8 mouse cellular contexts compared by ENCODE assay signal in genomic region chr2:31572051-31572914, GRCm38 (mm10). TPM values are rescaled to one million over a fixed set of nuclear protein-coding genes. Genes with fewer than 3 reads are reported as not detected.
A peak's percentile ranks its signal among the peaks of the same experiment; 100 is the strongest.
DNase-seq lines count a peak whose midpoint lies in the region; ATAC-seq lines count a peak whose summit lies in the region.

Gene Fubp3 (plus strand): TSS chr2:31572651.

- peak within 1 kb of the TSS; percentile 90 for H3K27ac ChIP-seq in hindbrain, embryonic 12.5 days

- 0 out of 2 replicates have a peak, but pooled peaks cover 4% of the 10 kb centered on the region for H3K27me3 ChIP-seq in hindbrain, embryonic 12.5 days

- peak; percentile 97 for ATAC-seq in hindbrain, embryonic 12.5 days (ENCODE audit: low FRiP score)

- peak within 1 kb of the TSS; percentile 89 for H3K4me2 ChIP-seq in hindbrain, embryonic 12.5 days (replicated peaks)

- peak; percentile 96 for DNase-seq in NIH3T3 (ENCODE audit: low read depth)
- peak; percentile 94 to 96 for DNase-seq in cerebellum, postnatal 10 days
- peak; percentile 84 to 86 for DNase-seq in frontal cortex, postnatal 10 days (ENCODE audit: low spot score in 2 of 2)
- DNase-seq in layer of hippocampus, postnatal 14 days (ENCODE audit: low spot score in 2 of 2) = peak; percentile 83 to 93
- DNase-seq in lung, postnatal 14 days = peak; percentile 91
- DNase-seq in retina, adult 2 months (ENCODE audit: low read depth, low spot score) = peak; percentile 75
- peak; percentile 78 to 83 for DNase-seq in thymus, postnatal 36 days

- H3K4me3 ChIP-seq in hindbrain, embryonic 12.5 days = peak within 1 kb of the TSS; percentile 100

- peaks cover 10% of the 10 kb centered on the region; the same call in 1 of the 2 replicates for H3K36me3 ChIP-seq in hindbrain, embryonic 12.5 days

- peaks cover 21% of the 10 kb centered on the region for H3K4me1 ChIP-seq in hindbrain, embryonic 12.5 days

- 1% methylated on average over 51 of the region's 51 CpGs for WGBS in hindbrain, embryonic 12.5 days

- H3K9ac ChIP-seq in hindbrain, embryonic 12.5 days = peak within 1 kb of the TSS; percentile 98

- H3K9me3 ChIP-seq in hindbrain, embryonic 12.5 days (replicated peaks) = no peaks in the 10 kb centered on the region

RNA-seq across cellular contexts. Expression of gene Fubp3, which starts in this region (rescaled TPM):
- polyA plus RNA-seq in hindbrain, embryonic 12.5 days (2016; fragmentation: Nextera tagmentation; extraction: Ambion mirVana) = 86.0 and 96.8 TPM in 2 replicates
- total RNA-seq in layer of hippocampus, postnatal 14 days (2021) = 10 to 100 TPM; 49.8 to 50.3 TPM

Comparison
In these comparisons a context has a peak if more than half of its experiments do, and no peak if none do; other contexts are left out.
1. Peak in every context shown above with its lines: DNase-seq, ATAC-seq, H3K4me3 ChIP-seq and H3K27ac ChIP-seq.